Comparison of ENCODE assay signal across 13 mouse cellular contexts in the genomic region with DNA sequence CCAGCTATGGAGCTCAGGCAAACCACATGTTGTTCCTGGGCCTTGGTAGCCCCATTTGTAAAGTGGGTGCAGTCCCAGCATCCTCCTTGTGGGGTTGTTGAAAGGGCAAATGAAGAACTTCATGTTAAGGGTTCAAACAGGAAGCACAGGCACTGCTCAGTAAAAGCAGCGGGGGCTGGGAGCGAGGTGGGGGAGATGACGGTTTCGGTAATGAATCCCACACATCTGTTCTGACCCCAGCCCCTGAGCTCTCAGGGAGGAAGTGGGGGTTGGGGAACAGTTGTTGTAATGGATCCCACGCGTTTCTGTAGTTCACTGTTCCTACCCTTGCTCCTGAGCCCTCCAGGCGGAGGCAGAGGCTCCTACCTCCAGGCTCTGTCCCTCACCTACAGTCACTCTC. TPM values are rescaled to one million over a fixed set of nuclear protein-coding genes. Genes with fewer than 3 reads are reported as not detected.
A peak's percentile ranks its signal among the peaks of the same experiment; 100 is the strongest.
DNase-seq lines count a peak whose midpoint lies in the region; ATAC-seq and TF ChIP-seq lines count a peak whose summit lies in the region.
"Had no signal": no experiment of that assay in that cellular context is flagged by ENCODE, and none has a peak within 500 bp of the region (broad histone marks: within the 10 kb centered on the region; RNA-seq: fewer than 3 reads in every experiment).

No protein-coding gene starts in this region.

- 0 out of 2 replicates have a peak, but pooled peaks have one; percentile 40 for ATAC-seq in limb, embryonic 15.5 days (ENCODE audit: insufficient number of reproducible peaks, low FRiP score, low TSS enrichment, low read depth)

- H3K9me3 ChIP-seq in heart, embryonic 10.5 days, result no peaks in the 10 kb centered on the region
- H3K9me3 ChIP-seq in limb, embryonic 15.5 days, result no peaks in the 10 kb centered on the region
- H3K9me3 ChIP-seq: embryonic facial prominence, embryonic 15.5 days had no signal

- H3K4me1 ChIP-seq in heart, embryonic 10.5 days, result peaks cover 17% of the 10 kb centered on the region
- H3K4me1 ChIP-seq in bone marrow, adult 2 months (ENCODE audit: control insufficient read depth, insufficient read depth, low read length), result peaks cover 4% of the 10 kb centered on the region; the same call in 1 of the 2 replicates
- H3K4me1 ChIP-seq in limb, embryonic 15.5 days, result peaks cover 27% of the 10 kb centered on the region

- no peak overlapping the region for H3K4me3 ChIP-seq in heart, embryonic 10.5 days
- H3K4me3 ChIP-seq in bone marrow, adult 2 months (replicated peaks; ENCODE audit: control insufficient read depth, low read depth, low read length), result no peak overlapping the region
- H3K4me3 ChIP-seq in limb, embryonic 15.5 days, result no peak overlapping the region
- H3K4me3 ChIP-seq: embryonic facial prominence, embryonic 15.5 days had no signal

- DNase-seq in heart, embryonic 10.5 days (ENCODE audit: low spot score), result no peak
- DNase-seq in heart, adult 9 months (ENCODE audit: low spot score in 2 of 2), result no peak
- peak; percentile 51 for DNase-seq in splenic B cell, adult 2 months (ENCODE audit: low read depth, low spot score)
- DNase-seq in frontal cortex, adult 2 months (ENCODE audit: extremely low spot score in 1 of 2, low spot score in 1 of 2), result no peak
- DNase-seq in urinary bladder, postnatal 10 days (ENCODE audit: low spot score), result no peak
- no peak for DNase-seq in gastrocnemius, adult 18-20 months (ENCODE audit: low spot score)
- DNase-seq: adrenal gland, adult 8-10 months; kidney, postnatal 14 days; lung, adult 2 months had no signal

- H3K36me3 ChIP-seq in heart, embryonic 10.5 days, result no peaks in the 10 kb centered on the region
- H3K36me3 ChIP-seq in limb, embryonic 15.5 days, result no peaks in the 10 kb centered on the region
- H3K36me3 ChIP-seq in splenic B cell, adult 2 months (ENCODE audit: control insufficient read depth, insufficient read depth, low read length, poor library complexity, severe bottlenecking), result no peaks in the 10 kb centered on the region
- H3K36me3 ChIP-seq: embryonic facial prominence, embryonic 15.5 days had no signal

- TF ChIP-seq CTCF in bone marrow, adult 2 months (IDR thresholded peaks at IDR 0.05; ENCODE audit: control insufficient read depth, insufficient read depth, low read length), result no peak

- no peak overlapping the region for H3K4me2 ChIP-seq in limb, embryonic 15.5 days
- H3K4me2 ChIP-seq: embryonic facial prominence, embryonic 15.5 days had no signal

- H3K27me3 ChIP-seq in heart, embryonic 10.5 days (ENCODE audit: insufficient read depth, poor library complexity, severe bottlenecking), result peaks cover 52% of the 10 kb centered on the region
- peaks cover 5% of the 10 kb centered on the region; the same call in 1 of the 2 replicates for H3K27me3 ChIP-seq in limb, embryonic 15.5 days
- H3K27me3 ChIP-seq in splenic B cell, adult 2 months (ENCODE audit: control insufficient read depth, insufficient read depth, low read length, poor library complexity, severe bottlenecking), result no peaks in the 10 kb centered on the region

- no peak for TF ChIP-seq POLR2A in bone marrow, adult 2 months (IDR thresholded peaks at IDR 0.05; ENCODE audit: borderline replicate concordance, control insufficient read depth, low read depth, low read length)

- no peak overlapping the region for H3K9ac ChIP-seq in limb, embryonic 15.5 days
- H3K9ac ChIP-seq: embryonic facial prominence, embryonic 15.5 days had no signal

- WGBS in heart, embryonic 10.5 days, result 55% methylated on average over 7 of the region's 7 CpGs
- WGBS in bone marrow, adult 2 months, result 31% methylated on average over 7 of the region's 7 CpGs
- WGBS in limb, embryonic 15.5 days, result 13% methylated on average over 7 of the region's 7 CpGs

- H3K27ac ChIP-seq in heart, embryonic 10.5 days, result peak overlapping the region; percentile 60; the same call in 1 of the 2 replicates
- H3K27ac ChIP-seq in bone marrow, adult 2 months (ENCODE audit: control insufficient read depth, insufficient read depth, low read depth, low read length, poor library complexity), result peak overlapping the region; percentile 53
- peak overlapping the region; percentile 3; the same call in 1 of the 2 replicates for H3K27ac ChIP-seq in limb, embryonic 15.5 days
- H3K27ac ChIP-seq: embryonic facial prominence, embryonic 15.5 days had no signal

RNA-seq across cellular contexts. Expression of a gene that starts 9.9 kb away (rescaled TPM):
- polyA plus RNA-seq in heart, embryonic 10.5 days (2016; fragmentation: Nextera tagmentation; extraction: Ambion mirVana), result 11.7 and 14.2 TPM in 2 replicates
- polyA plus RNA-seq in bone marrow, adult 2 months (2011; ENCODE audit: insufficient read depth, insufficient read length, low replicate concordance, missing spikeins), result 118 and 180 TPM in 2 replicates
- 3.0 and 3.4 TPM in 2 replicates for polyA plus RNA-seq in limb, embryonic 15.5 days (2015; fragmentation: Nextera tagmentation; extraction: Ambion mirVana)
- 2.4 and 3.0 TPM in 2 replicates for polyA plus RNA-seq in frontal cortex, adult 2 months (2012; rRNA removed)
- under 1 TPM; 0.46 to 0.50 TPM for total RNA-seq in gastrocnemius, adult 18-20 months (2021)

RNA-seq across cellular contexts. Expression of a gene that starts 19.5 kb away (rescaled TPM):
- 25.4 and 27.7 TPM in 2 replicates for polyA plus RNA-seq in heart, embryonic 10.5 days (2016; fragmentation: Nextera tagmentation; extraction: Ambion mirVana)
- 32.3 and 59.7 TPM in 2 replicates for polyA plus RNA-seq in bone marrow, adult 2 months (2011; ENCODE audit: insufficient read depth, insufficient read length, low replicate concordance, missing spikeins)
- 23.2 and 23.6 TPM in 2 replicates for polyA plus RNA-seq in limb, embryonic 15.5 days (2015; fragmentation: Nextera tagmentation; extraction: Ambion mirVana)
- polyA plus RNA-seq in frontal cortex, adult 2 months (2012; rRNA removed), result 78.1 and 90.1 TPM in 2 replicates
- total RNA-seq in gastrocnemius, adult 18-20 months (2021), result 10 to 100 TPM; 10.3 to 11.0 TPM

RNA-seq across cellular contexts. Expression of a gene that starts 30.9 kb away (rescaled TPM):
- not detected in 2 replicates for polyA plus RNA-seq in heart, embryonic 10.5 days (2016; fragmentation: Nextera tagmentation; extraction: Ambion mirVana)
- not detected in 2 replicates for polyA plus RNA-seq in bone marrow, adult 2 months (2011; ENCODE audit: insufficient read depth, insufficient read length, low replicate concordance, missing spikeins)
- 55.8 and 59.7 TPM in 2 replicates for polyA plus RNA-seq in limb, embryonic 15.5 days (2015; fragmentation: Nextera tagmentation; extraction: Ambion mirVana)
- polyA plus RNA-seq in frontal cortex, adult 2 months (2012; rRNA removed), result 0.04 TPM in 1 of 2 replicates, not detected in the other
- total RNA-seq in gastrocnemius, adult 18-20 months (2021), result not detected
- total RNA-seq: adrenal gland, adult 8-10 months had no signal
- polyA plus RNA-seq: neural tube, embryonic 11.5 days had no signal

RNA-seq across cellular contexts. Expression of a gene that starts 46.2 kb away (rescaled TPM):
- polyA plus RNA-seq in heart, embryonic 10.5 days (2016; fragmentation: Nextera tagmentation; extraction: Ambion mirVana), result not detected in 2 replicates
- polyA plus RNA-seq in bone marrow, adult 2 months (2011; ENCODE audit: insufficient read depth, insufficient read length, low replicate concordance, missing spikeins), result not detected in 2 replicates
- polyA plus RNA-seq in limb, embryonic 15.5 days (2015; fragmentation: Nextera tagmentation; extraction: Ambion mirVana), result not detected in 2 replicates
- not detected in 2 replicates for polyA plus RNA-seq in frontal cortex, adult 2 months (2012; rRNA removed)
- not detected for total RNA-seq in gastrocnemius, adult 18-20 months (2021)
- polyA plus RNA-seq: embryonic facial prominence, embryonic 15.5 days; neural tube, embryonic 11.5 days had no signal

Comparison
In these comparisons a context has a peak if more than half of its experiments do, and no peak if none do; other contexts are left out.
1. H3K27ac ChIP-seq: peak in every context shown above with its lines; median percentile 60 in heart, embryonic 10.5 days; 53 in bone marrow, adult 2 months; 3 in limb, embryonic 15.5 days.
2. RNA of a gene that starts 30.9 kb away (polyA plus RNA-seq): 55.8 to 59.7 TPM in limb, embryonic 15.5 days; not detected in bone marrow, adult 2 months, 0.04 TPM in frontal cortex, adult 2 months and not detected in heart, embryonic 10.5 days; every median in the first group is over 10 times any median in the second.